Mouse (Mus musculus) intestine, embryonic 14.5 days (tissue): Measurements from ENCODE around the gene Mmp9. TPM values are rescaled to one million over a fixed set of nuclear protein-coding genes. Genes with fewer than 3 reads are reported as not detected.
A peak's percentile ranks its signal among the peaks of the same experiment; 100 is the strongest.

ENCODE experiments used
- ATAC-seq: fragments of 200-750 bp; cut with Nextera tagmentation; replicated peaks from 2 replicates; pipeline ENCODE4 v1.8.0; 2017; ENCODE audit warnings: low read depth, moderate number of reproducible peaks, moderate TSS enrichment, moderate library complexity; ENCODE audit not compliant: low FRiP score, low TSS enrichment
- DNase-seq: peaks from one replicate; pipeline ENCODE4 v3.0.0-alpha.2; 2018; ENCODE audit warnings: low spot score
- H3K27ac ChIP-seq: fragments of 300-500 bp; sonication (generic); 2 replicates; pipeline ENCODE4 v1.5.1; 2014; ENCODE audit warnings: low read depth, mild to moderate bottlenecking, control low read depth
- H3K27me3 ChIP-seq: fragments of 300-500 bp; sonication (generic); replicated peaks from 2 replicates; pipeline ENCODE4 v1.6.1; 2014; ENCODE audit warnings: low read length, control low read depth; ENCODE audit not compliant: control insufficient read depth, insufficient read depth
- H3K36me3 ChIP-seq: fragments of 300-500 bp; sonication (generic); 2 replicates; pipeline ENCODE4 v1.6.1; 2014; ENCODE audit warnings: low read length, control low read depth; ENCODE audit not compliant: control insufficient read depth, insufficient read depth
- H3K4me1 ChIP-seq: fragments of 300-500 bp; sonication (generic); replicated peaks from 2 replicates; pipeline ENCODE4 v1.6.1; 2014; ENCODE audit warnings: low read length, control low read depth, mixed read lengths; ENCODE audit not compliant: control insufficient read depth, insufficient read depth
- H3K4me2 ChIP-seq: fragments of 300-500 bp; sonication (generic); 2 replicates; pipeline ENCODE4 v1.6.1; 2014; ENCODE audit warnings: low read length
- H3K4me3 ChIP-seq: fragments of 300-500 bp; sonication (generic); 2 replicates; pipeline ENCODE4 v1.5.1; 2014; ENCODE audit warnings: low read depth, low read length, control low read depth, mixed read lengths
- H3K9ac ChIP-seq: fragments of 300-500 bp; sonication (generic); 2 replicates; pipeline ENCODE4 v1.6.1; 2014; ENCODE audit warnings: mild to moderate bottlenecking, low read length
- H3K9me3 ChIP-seq: fragments of 300-500 bp; sonication (generic); 2 replicates; pipeline ENCODE4 v1.6.1; 2016; ENCODE audit warnings: low read length, control low read depth; ENCODE audit not compliant: control insufficient read depth
- WGBS: fragments of 180-500 bp; shearing (Covaris S2); extraction: QIAGEN DNeasy Blood & Tissue Kit; methylation state at CpG from one replicate; pipeline ENCODE4 v1.1.7; 2014; 5-methylcytosine and 5-hydroxymethylcytosine counted together
- polyA plus RNA-seq: library from polyadenylated mRNA; unstranded; fragments of >200 nt; fragmentation: Nextera tagmentation; extraction: Ambion mirVana; gene quantifications from 2 replicates; pipeline ENCODE4 v1.2.1, GENCODE M21; 2014

The Mmp9 gene
- polyA plus RNA-seq, 1 experiment from 2014 or later, result 2.4 TPM

DNA sequence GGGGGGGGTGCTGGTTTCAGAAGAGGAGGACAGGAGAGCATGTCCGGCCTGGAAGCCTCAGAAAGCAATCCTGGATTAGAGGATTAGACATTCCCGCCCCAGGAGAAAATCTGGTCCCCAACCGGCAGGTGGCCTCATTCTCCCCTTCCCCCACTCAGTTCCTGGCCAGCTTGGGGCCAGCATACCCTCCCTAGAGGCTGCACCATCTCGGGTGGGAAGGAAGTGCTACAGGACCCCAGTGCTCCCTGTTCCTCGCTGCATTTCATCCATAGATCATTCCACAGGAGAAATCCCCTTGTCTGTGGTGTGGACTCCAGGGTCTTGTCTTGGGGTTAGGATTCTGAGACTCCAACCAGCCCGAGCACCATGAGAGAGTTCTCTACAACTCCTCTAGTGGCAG, 26.6 kb downstream of the Mmp9 start:
- no peak overlapping the region for H3K4me3 ChIP-seq
- no peaks in the 10 kb centered on the region for H3K36me3 ChIP-seq
- no peak for DNase-seq
- H3K27me3 ChIP-seq, result peaks cover 69% of the 10 kb centered on the region
- no peak overlapping the region for H3K4me2 ChIP-seq
- no peak for ATAC-seq
- 15% methylated on average over 6 of the region's 6 CpGs for WGBS
- H3K9me3 ChIP-seq, result no peaks in the 10 kb centered on the region
- peaks cover 10% of the 10 kb centered on the region; the same call in 1 of the 2 replicates for H3K4me1 ChIP-seq
- H3K9ac ChIP-seq, result no peak overlapping the region
- H3K27ac ChIP-seq, result no peak overlapping the region

DNA sequence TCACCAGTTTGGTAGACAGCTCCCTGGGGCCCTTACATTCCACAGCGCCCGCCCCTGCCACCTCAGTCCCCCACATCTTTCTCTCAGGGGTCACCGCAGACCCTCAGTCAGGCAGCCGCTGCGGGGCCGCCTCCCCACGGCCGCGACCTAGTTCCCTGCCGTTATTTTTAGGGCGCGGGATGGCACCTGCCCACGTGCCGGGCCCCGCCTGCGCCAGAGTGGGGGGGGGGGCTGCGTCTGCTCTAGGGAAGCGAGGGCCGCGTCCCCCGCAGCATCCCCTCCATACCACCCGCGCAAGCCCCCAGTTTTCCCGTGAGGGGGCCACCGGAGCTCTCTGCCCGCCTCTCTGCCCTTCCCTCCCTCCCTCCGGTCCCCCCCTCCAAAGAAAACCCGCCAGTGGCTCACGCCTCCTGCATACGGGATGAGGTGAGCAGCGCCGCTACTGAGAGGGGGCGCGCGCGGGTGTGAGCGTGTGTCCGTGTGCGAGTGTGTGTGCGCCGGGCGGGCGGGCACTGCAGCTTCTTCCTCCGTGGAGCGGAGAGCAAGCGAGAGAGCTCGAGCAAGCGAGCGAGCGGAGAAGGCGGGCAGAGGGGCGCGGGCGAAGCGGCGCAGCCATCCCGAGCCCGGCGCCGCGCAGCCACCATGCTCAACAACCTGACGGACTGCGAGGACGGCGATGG, 27.3 kb downstream of the Mmp9 start:
- Histone ChIP-seq H3K36me3 (no peaks in the 10 kb centered on the region), H3K4me3 (peak overlapping the region; percentile 23), H3K27ac (no peak overlapping the region), H3K4me1 (peaks cover 10% of the 10 kb centered on the region; the same call in 1 of the 2 replicates), H3K9ac (no peak overlapping the region), H3K4me2 (peak overlapping the region; percentile 50), H3K9me3 (no peaks in the 10 kb centered on the region), H3K27me3 (peaks cover 75% of the 10 kb centered on the region)
- DNase-seq (no peak), ATAC-seq (peak; percentile 40; the same call in 1 of the 2 replicates)
- WGBS, result 2% methylated on average over 63 of the region's 65 CpGs

DNA sequence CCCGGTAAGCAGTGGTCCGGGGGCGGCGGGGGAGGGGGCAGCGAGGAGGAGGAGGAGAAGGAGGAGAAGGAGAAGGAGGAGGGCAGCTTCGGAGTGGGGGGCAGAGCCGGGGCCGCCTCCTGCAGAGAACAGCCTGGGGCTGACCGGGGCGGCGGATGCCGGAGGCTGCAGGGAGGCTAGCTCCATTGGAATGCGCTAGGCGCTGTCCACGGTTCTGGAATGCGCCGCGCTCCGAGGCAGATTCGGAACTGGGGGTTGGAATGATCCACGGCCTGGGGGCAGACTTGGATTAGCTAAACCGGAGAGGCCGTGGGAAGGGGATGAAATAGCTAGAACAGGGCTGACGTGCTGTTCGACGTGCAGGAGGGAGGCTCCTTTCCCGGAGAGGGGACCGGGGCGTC, 27.9 kb downstream of the Mmp9 start:
- under 1% methylated on average over 28 of the region's 29 CpGs for WGBS

DNA sequence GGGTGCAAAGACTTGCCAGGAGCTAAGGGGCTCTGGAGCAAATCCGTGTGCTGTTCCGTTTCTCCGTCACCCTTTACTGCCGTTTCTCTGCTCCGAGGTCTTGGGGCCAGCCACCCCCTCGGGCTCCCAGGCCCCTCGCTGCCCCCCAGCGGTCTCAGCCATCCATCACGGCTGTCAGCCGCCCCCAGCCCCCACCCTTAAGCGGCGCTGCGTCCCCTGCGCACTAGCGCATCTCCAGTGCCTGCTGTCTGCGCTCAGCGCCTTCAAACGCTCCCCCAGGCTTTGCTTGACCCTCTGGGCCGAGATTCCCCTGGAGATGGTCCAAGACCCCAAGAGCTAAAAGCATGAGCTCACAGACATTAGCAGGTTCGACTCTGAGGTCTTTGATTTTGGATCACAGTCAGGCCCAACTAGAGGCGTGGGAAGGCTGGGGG, 28.8 kb downstream of the Mmp9 start:
- no peak overlapping the region for H3K9ac ChIP-seq
- 4% methylated on average over 21 of the region's 21 CpGs for WGBS
- no peaks in the 10 kb centered on the region for H3K36me3 ChIP-seq
- H3K4me2 ChIP-seq, result no peak overlapping the region
- peaks cover 10% of the 10 kb centered on the region; the same call in 1 of the 2 replicates for H3K4me1 ChIP-seq
- no peak overlapping the region for H3K4me3 ChIP-seq
- peaks cover 75% of the 10 kb centered on the region for H3K27me3 ChIP-seq
- ATAC-seq (no peak), DNase-seq (no peak)
- no peaks in the 10 kb centered on the region for H3K9me3 ChIP-seq
- H3K27ac ChIP-seq, result no peak overlapping the region

More for the DNA sequence above, 27.9 kb downstream of the Mmp9 start:
- ATAC-seq (peak; percentile 73; the same call in 1 of the 2 replicates), DNase-seq (peak; percentile 94)
- Histone ChIP-seq H3K4me3 (peak overlapping the region; percentile 23), H3K9ac (no peak overlapping the region), H3K4me1 (peaks cover 10% of the 10 kb centered on the region; the same call in 1 of the 2 replicates), H3K36me3 (no peaks in the 10 kb centered on the region), H3K27ac (no peak overlapping the region), H3K27me3 (peaks cover 75% of the 10 kb centered on the region), H3K9me3 (no peaks in the 10 kb centered on the region), H3K4me2 (peak overlapping the region; percentile 50)

DNA sequence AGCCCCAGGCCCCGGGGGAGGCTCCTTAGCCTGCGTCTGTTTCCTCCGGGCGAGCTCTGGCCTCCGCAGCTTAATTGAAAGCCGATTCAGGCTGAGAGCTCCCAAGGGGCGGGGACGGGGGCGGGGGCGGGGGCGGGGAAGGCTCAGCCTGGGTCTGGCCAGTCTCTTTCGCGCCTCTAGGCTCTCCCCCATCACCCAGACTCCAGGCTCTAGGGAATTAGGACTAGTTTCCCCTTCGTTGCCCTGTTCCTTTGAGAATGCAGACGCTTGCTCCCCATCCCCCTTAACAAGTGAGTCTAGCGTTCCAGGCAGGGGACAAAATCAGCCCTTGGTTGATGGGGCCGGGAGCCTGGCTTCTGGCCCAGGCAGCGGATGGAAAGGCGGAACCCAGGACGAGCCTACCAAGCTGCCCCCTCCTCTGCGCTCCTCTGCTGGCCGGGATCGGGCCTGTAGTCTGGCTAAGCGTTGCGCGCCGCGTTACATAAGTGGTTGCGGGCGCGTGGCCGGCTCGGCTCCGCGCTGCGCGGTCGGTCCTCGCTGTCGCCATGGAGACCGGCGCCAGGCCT, 30.1 kb downstream of the Mmp9 start:
- Histone ChIP-seq H3K9ac (no peak overlapping the region), H3K4me1 (peaks cover 10% of the 10 kb centered on the region; the same call in 1 of the 2 replicates), H3K4me2 (peak overlapping the region; percentile 23; the same call in 1 of the 2 replicates), H3K4me3 (peak overlapping the region; percentile 11; the same call in 1 of the 2 replicates), H3K36me3 (no peaks in the 10 kb centered on the region), H3K9me3 (no peaks in the 10 kb centered on the region), H3K27ac (no peak overlapping the region), H3K27me3 (peaks cover 68% of the 10 kb centered on the region)
- WGBS, result under 1% methylated on average over 42 of the region's 42 CpGs
- 0 out of 2 replicates have a peak, but pooled peaks have one; percentile 29 for ATAC-seq
- DNase-seq, result no peak

DNA sequence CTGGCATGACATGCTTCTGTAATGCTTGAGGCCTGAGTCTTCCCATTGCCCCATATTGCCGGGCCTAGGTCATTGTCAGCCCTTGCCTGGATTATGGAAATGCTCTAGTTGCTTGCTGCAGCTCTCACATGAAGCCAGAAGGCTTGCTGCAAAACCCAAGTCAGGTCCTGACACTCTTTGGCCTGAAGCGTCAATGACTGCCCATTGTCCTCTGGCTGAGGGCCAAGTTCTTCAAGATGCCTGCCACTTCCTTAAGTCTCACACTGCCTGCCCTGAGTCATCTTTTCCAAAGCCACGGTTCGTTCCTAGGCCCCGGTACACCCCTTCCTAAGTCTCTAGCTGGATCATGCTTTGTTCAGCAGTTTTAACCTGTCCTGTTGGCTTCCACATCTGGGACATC, 32.1 kb downstream of the Mmp9 start:
- H3K9me3 ChIP-seq, result no peaks in the 10 kb centered on the region
- no peak overlapping the region for H3K27ac ChIP-seq
- ATAC-seq (no peak), DNase-seq (no peak)
- H3K4me2 ChIP-seq, result no peak overlapping the region
- H3K27me3 ChIP-seq, result peaks cover 50% of the 10 kb centered on the region
- H3K4me1 ChIP-seq, result peaks cover 10% of the 10 kb centered on the region; the same call in 1 of the 2 replicates
- WGBS, result 68% methylated on average over 5 of the region's 5 CpGs
- no peak overlapping the region for H3K4me3 ChIP-seq
- H3K9ac ChIP-seq, result no peak overlapping the region
- no peaks in the 10 kb centered on the region for H3K36me3 ChIP-seq

DNA sequence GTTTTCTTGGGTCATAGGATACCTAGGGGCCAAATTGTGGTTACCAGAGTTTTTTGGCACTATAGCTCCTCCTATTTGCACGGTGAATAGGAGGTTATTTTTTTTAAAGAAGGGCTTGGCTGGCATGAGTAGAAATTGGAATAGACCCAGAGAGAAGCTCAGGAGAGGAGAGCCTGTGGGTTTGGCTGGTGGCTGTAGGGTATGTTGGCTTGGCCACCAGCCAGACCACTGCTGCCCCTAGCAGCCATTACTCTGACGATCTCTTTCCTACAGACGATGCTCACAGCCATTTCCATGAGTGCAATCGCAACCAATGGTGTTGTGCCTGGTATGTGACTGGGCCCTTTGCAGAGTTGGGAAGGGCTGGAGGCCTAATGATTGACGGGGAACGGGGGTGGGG, 35.0 kb downstream of the Mmp9 start:
- WGBS, result 85% methylated on average over 6 of the region's 6 CpGs
- Histone ChIP-seq H3K27ac (no peak overlapping the region), H3K9me3 (no peaks in the 10 kb centered on the region), H3K4me3 (no peak overlapping the region), H3K36me3 (no peaks in the 10 kb centered on the region), H3K4me2 (no peak overlapping the region), H3K27me3 (peaks cover 21% of the 10 kb centered on the region), H3K9ac (no peak overlapping the region), H3K4me1 (0 out of 2 replicates have a peak, but pooled peaks cover under 1% of the 10 kb centered on the region)
- ATAC-seq, result no peak
- DNase-seq, result no peak

DNA sequence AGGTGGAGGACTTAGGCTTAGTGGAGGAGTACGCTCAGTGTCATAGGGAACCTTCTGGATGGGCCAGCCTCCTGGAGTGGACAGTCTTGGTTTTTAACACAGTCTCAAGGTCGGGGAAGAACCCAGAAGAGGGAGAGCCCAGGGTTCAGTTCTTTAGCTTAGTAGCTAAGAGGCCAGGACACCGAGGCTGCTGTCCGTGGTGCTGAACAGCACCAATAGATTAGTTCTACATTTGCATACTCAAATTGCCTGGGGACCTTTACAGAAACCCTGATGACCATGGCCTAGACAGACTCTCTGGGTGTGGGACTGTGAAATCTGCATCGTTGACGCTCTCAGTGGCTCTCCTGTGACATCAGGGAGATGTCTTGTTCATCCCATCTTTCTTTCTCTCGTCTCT, 39.2 kb downstream of the Mmp9 start:
- no peak overlapping the region for H3K4me3 ChIP-seq
- WGBS, result 23% methylated on average over 7 of the region's 7 CpGs
- ATAC-seq, result no peak

More for the DNA sequence above, 39.2 kb downstream of the Mmp9 start:
- Histone ChIP-seq H3K4me2 (no peak overlapping the region), H3K27ac (no peak overlapping the region), H3K4me1 (no peaks in the 10 kb centered on the region), H3K36me3 (no peaks in the 10 kb centered on the region), H3K27me3 (no peaks in the 10 kb centered on the region), H3K9me3 (no peaks in the 10 kb centered on the region), H3K9ac (no peak overlapping the region)
- peak; percentile 73 for DNase-seq
